Mouse (Mus musculus) effector memory CD4-positive, alpha-beta T cell, adult 7 months (primary cell): Measurements from ENCODE around the gene Tep1. TPM values are rescaled to one million over a fixed set of nuclear protein-coding genes. Genes with fewer than 3 reads are reported as not detected.

Experiments used
- polyA plus RNA-seq: library from polyadenylated mRNA; unstranded; fragments of 100-300 nt; shearing (Covaris generic); gene quantifications from one replicate; pipeline ENCODE4 v1.2.1, GENCODE M21; 2017

The Tep1 gene
- 14.5 TPM for polyA plus RNA-seq

GRCm38 (mm10) chr14:50869889-50870804 lies at the start of gene Tep1:
TSS of gene Tep1 (minus strand) at chr14:50870560.

GRCm38 (mm10) chr14:50897374-50897765 lies 27.0 kb upstream of the Tep1 start, which contains the start of gene Klhl33:
TSS of gene Klhl33 (minus strand) at chr14:50897507.

GRCm38 (mm10) chr14:50807487-50808072 lies 62.8 kb downstream of the Tep1 start, which contains the start of the genes Ccnb1ip1 and Parp2:
TSS of gene Ccnb1ip1 (minus strand) at chr14:50807732.
TSS of gene Parp2 (plus strand) at chr14:50807841.

GRCm38 (mm10) chr14:50785251-50785637 lies 85.1 kb downstream of the Tep1 start, which contains the start of gene Ttc5:
TSS of gene Ttc5 (minus strand) at chr14:50785519.

Other genes starting within 250 kb of the Tep1 start
- gene Olfr745, start 231.2 kb downstream of the Tep1 start, polyA plus RNA-seq = not detected
- gene Olfr746, start 223.5 kb downstream of the Tep1 start, polyA plus RNA-seq = not detected
- gene Olfr747, start 177.4 kb downstream of the Tep1 start, polyA plus RNA-seq = not detected
- not detected for gene Olfr748, start 163.2 kb downstream of the Tep1 start, polyA plus RNA-seq
- gene Olfr749, start 125.5 kb downstream of the Tep1 start, polyA plus RNA-seq = not detected
- 65.3 TPM for gene Ttc5, start 85.0 kb downstream of the Tep1 start, polyA plus RNA-seq
- not detected for gene Ccnb1ip1, start 62.8 kb downstream of the Tep1 start, polyA plus RNA-seq
- 62.2 TPM for gene Parp2, start 62.7 kb downstream of the Tep1 start, polyA plus RNA-seq
- gene Klhl33, start 26.9 kb upstream of the Tep1 start, polyA plus RNA-seq = 0.41 TPM
- gene Osgep, start 54.3 kb upstream of the Tep1 start, polyA plus RNA-seq = 83.6 TPM
- gene Apex1, start 54.4 kb upstream of the Tep1 start, polyA plus RNA-seq = 33.1 TPM
- 138 TPM for gene Pip4p1, start 60.3 kb upstream of the Tep1 start, polyA plus RNA-seq
- gene Pnp, start 60.5 kb upstream of the Tep1 start, polyA plus RNA-seq = 40.7 TPM
- not detected for gene Gm49342, start 74.0 kb upstream of the Tep1 start, polyA plus RNA-seq
- not detected for gene Pnp2, start 85.4 kb upstream of the Tep1 start, polyA plus RNA-seq
- gene Rnase10, start 137.2 kb upstream of the Tep1 start, polyA plus RNA-seq = not detected
- 0.32 TPM for gene Rnase9, start 171.3 kb upstream of the Tep1 start, polyA plus RNA-seq
- gene Rnase11, start 179.6 kb upstream of the Tep1 start, polyA plus RNA-seq = not detected
- not detected for gene Rnase12, start 187.1 kb upstream of the Tep1 start, polyA plus RNA-seq
- gene Olfr750, start 203.9 kb upstream of the Tep1 start, polyA plus RNA-seq = not detected
- gene Rnase4, start 220.5 kb upstream of the Tep1 start, polyA plus RNA-seq = 8.5 TPM
- gene Ang, start 220.6 kb upstream of the Tep1 start, polyA plus RNA-seq = 3.5 TPM
- gene Eddm3b, start 243.9 kb upstream of the Tep1 start, polyA plus RNA-seq = not detected